Mouse (Mus musculus): Measurements from ENCODE around the gene Dnajc10. TPM values are rescaled to one million over a fixed set of nuclear protein-coding genes. Genes with fewer than 3 reads are reported as not detected.

Gene Dnajc10
- total RNA-seq, 2 experiments from 2014 or later: 19.8 to 21.3 TPM

GRCm38 (mm10) chr2:80327272-80327671 is 12.0 kb downstream of the Dnajc10 start:
- DNase-seq: no peak
- intact Hi-C loops (cut with DNase I): no loop called here

DNA sequence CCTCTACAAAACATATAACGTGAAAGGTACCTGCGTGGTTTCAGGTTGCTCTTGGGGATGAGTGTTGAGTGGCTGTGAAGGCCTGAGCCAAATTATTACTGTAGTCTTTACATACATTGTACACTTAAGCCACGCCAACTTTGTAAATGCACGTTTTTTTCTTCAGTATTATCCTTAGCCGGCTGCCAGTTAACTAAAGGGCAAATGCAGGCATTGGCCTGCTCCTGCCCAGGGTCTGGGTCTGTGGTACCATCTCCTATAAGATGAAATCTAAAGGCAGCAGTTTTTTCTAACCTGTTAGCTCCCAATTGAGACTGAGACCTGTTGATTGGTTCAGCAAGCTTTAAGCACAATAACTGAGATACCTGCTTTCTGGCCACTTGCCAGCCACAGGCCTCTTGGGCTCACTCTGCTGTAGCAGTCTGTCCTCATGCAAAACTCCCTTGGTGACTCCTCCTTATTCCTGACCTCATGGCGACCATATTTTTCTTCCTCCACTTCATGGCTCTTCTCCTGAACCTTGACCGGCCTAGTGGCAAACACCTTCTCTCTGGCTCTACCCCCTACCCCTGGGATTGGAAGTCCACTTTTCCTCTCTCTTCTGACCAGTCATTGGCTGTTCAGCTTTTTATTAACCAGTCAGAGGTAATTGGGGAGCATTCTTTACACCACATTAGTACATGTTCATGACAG is 13.8 kb downstream of the Dnajc10 start:
- no peak for DNase-seq
- intact Hi-C loops (cut with DNase I): no loop called here

- DNase-seq: no peak
- intact Hi-C loops (cut with DNase I): no loop called here
These were observed 25.3 kb downstream of the Dnajc10 start for GRCm38 (mm10) chr2:80340537-80340936.

DNA sequence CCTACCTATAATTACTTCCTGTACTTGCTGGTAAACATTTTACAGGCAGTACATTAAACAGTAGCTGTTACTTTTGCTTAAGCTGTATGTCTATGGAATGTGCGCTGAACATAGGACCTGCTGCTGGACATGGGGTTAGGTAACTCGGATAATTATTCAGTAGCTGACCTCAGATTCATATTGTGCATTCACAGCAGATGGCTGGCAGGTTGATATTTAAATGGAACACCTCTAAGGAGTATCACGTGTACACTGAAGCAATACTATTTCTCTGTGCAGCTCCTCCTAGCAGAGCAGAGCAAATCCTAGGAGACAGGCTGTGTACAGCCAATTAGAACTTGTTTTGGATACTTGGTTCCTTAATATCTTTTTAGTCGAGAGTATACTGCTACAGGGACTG is 39.3 kb downstream of the Dnajc10 start:
- no peak for DNase-seq
- intact Hi-C loops (cut with DNase I): loop anchor here (10.0 kb wide), 1 partner anchor 90 kb away; the partner anchor contains the start of gene Frzb

DNA sequence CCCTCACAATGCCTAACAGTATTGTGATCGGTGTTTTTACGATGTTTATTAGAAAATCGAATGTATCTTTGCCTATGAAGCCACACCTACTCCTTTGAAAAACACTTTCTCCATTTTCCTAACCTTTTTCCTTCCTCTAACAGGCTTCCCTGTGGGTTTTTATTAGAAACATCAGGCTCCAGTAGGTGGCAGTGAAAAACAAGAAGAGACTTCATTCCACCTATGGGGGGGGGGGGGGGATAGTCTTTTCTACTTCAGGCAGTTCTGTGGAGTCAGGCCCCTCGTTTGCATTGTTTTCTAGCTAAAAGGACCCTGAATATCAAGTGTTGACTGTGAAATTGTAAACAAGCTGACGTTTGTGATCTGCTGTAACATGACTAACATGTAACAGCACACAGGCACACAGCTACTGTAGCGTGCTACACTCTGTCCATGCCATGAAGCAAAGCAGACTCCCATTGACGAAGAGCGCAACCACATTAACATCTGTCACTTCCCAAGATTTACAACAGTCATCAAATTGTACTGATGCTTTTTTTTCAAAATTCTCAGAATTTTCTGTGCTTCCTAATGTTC is 41.5 kb downstream of the Dnajc10 start:
- intact Hi-C loops (cut with DNase I): loop anchor here (2.0 to 10.0 kb wide), 2 partner anchors 88 to 180 kb away; partner anchors contain the start of gene Frzb

GRCm38 (mm10) chr2:80371458-80371857 is 56.2 kb downstream of the Dnajc10 start:
- intact Hi-C loops (cut with DNase I): no loop called here
- no peak for DNase-seq

More for the DNA sequence above, 41.5 kb downstream of the Dnajc10 start:
- DNase-seq: no peak

DNA sequence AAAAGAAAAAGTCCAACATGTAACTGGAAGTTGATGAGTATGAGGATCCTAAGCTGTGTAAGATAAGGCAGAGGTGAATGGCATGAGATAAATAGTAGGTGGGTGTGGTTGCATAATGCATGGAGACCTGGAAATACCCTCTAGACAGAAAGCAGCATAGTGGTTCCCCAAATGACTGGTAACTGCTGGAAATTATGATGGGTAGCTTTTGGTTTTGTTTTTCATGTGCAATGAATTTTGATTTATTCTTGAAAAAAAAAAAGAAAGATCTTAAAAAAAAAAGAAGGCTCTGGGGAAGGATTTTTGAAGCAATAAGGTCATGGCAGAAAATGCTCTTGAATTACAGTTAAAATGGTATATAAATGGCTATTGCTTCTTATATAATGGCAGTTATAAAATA is 59.6 kb downstream of the Dnajc10 start:
- no peak for DNase-seq
- intact Hi-C loops (cut with DNase I): loop anchor here (5.0 kb wide), 1 partner anchor 52 kb away; no protein-coding TSS in a partner anchor

DNA sequence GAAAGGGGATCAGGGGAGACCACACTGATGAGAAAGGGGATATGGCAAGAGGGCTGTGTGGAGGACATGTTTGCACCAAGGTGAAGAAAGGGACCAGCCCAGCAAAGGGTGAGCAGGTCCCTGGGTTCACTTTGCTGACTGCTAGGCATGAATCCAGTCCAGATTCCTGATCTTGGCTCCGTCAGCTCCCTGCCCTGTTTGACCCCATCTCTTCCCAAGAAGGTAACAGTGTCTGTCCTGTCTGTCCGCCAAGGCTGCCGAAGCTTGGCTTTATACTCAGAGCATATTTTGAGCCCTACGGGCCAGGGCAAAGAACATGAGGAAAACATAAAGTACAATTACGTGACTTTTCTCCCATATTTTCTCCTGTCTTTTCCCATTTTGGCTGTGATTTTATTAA is 64.6 kb downstream of the Dnajc10 start:
- DNase-seq: no peak
- intact Hi-C loops (cut with DNase I): loop anchor here (5.0 kb wide), 1 partner anchor 47 kb away; no protein-coding TSS in a partner anchor

DNA sequence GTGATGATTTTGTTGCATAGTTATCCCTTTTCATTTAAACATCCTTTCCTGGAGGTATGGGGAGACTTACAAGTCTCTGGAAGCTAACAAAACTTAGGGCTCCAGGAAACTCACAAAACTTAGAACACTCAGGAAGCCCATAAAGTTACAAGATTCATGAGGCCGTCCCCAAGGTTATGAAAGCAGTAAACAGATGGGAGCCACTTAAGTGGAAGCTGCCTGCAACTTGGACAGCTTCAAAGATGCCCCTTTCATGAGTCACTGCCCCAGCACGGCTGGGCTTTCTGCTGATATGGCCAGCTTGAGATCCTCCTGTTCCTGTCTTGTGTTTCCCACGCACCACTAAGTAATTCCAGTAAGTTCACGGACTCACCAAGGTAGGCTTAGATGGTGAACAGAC is 69.2 kb downstream of the Dnajc10 start:
- intact Hi-C loops (cut with DNase I): no loop called here
- DNase-seq: no peak

- no peak for DNase-seq
- intact Hi-C loops (cut with DNase I): no loop called here
These were observed 71.0 kb downstream of the Dnajc10 start for GRCm38 (mm10) chr2:80386255-80386654.

DNA sequence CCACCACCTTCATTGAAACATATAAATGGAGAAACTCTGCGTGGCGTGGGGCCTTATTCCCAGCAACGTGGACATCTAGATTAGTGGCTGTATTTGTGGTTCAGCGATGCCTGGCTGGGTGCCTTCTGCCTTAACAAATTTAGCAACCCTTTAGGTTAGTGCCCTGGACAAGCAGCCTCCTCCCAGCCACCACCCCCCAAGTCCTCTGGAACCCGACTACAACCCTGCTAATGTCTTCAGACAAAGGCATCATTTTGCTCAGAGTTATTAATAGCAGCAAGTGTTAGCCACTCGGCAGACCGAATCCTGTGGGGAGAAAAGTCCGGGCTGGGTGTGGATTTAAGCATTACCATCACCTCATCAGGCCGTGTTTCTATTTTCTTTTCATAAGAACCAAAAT is 72.4 kb downstream of the Dnajc10 start:
- intact Hi-C loops (cut with DNase I): no loop called here
- DNase-seq: no peak

DNA sequence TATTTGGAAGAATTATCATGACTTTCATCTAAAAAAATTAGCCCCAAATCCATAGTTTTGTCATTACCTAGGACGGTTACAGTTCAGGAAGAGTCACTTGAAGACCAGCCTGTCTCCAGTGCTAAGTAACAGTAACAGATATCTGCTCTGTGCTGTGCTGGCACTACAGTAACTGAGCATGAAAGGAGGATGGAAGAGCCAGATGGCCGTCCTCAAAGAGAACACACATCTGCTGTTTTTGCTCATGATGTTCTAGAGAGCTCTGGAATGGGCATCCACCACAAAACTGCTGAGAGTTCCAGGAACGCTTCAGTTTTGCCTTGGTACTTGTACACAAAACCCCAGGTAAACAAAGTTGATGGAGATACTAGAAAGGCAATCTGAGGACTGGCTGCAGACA is 73.1 kb downstream of the Dnajc10 start:
- DNase-seq: no peak
- intact Hi-C loops (cut with DNase I): no loop called here

- intact Hi-C loops (cut with DNase I): no loop called here
These were observed 80.8 kb downstream of the Dnajc10 start for GRCm38 (mm10) chr2:80396057-80396456.

DNA sequence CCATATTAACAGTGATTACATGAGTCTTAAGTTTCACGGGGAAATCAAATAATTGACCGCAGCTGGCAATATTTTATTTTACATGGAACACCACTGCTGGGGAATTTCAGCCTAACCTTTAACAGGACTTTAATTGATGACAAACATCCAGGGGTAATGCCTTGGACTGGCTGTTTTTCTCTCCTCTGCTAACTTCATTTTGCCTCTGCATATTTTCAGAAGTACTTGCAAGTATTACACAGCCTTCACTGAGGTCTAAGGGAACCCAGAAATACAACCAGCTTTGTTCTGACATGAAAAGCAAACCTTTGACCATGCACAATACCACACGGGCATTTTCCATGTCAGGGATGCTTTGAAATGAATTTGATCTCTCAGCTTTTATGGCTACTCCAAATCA is 81.6 kb downstream of the Dnajc10 start:
- DNase-seq: no peak
- intact Hi-C loops (cut with DNase I): no loop called here

More at GRCm38 (mm10) chr2:80396057-80396456, 80.8 kb downstream of the Dnajc10 start:
- DNase-seq: no peak

DNA sequence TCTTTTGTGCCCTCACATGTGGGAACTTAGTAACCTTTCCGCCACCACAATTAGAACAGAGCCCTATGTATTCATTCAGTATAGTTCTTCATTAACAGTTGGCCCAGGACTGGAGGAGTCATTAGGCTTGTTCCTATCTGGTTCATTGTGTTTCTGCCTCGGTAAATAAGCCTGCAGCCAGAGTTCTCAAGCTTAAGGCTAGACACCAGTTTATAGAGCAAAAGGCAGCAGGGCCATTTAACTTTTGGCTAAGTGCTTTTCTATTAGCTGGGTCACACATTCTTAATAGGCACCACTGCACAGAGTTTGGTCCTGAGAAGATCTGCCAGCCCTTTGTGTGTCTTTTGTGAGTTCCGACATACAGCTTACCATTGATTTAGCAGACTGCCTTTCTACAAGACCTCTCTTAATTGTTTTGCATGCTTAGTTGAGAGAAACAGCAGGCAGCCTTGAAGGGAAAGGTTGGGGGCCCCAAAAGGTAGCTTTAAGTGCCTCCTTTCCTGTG is 83.4 kb downstream of the Dnajc10 start:
- intact Hi-C loops (cut with DNase I): no loop called here

More for the DNA sequence above, 83.4 kb downstream of the Dnajc10 start:
- no peak for DNase-seq

Other genes with a start within 250 kb of the Dnajc10 start
- gene Pde1a, start 186.0 kb upstream of the Dnajc10 start, total RNA-seq (2021): 1 to 10 TPM; 1.7 to 2.4 TPM
- gene Prdx6b, start 23.0 kb upstream of the Dnajc10 start, total RNA-seq (2021): not detected
- gene Frzb, start 132.2 kb downstream of the Dnajc10 start, total RNA-seq (2021): 10 to 100 TPM; 17.2 to 19.8 TPM